Mouse (Mus musculus) MEL (cell line): ENCODE measurements at regions not wholly inside any gene's neighbourhood (a gene's known extent, or its start where the extent isn't known, plus 50 kb on each side); places are given as distances from the start of the nearest gene placed in this dataset.

Experiments used
- CTCF ChIP-seq, 3 experiments: IDR thresholded peaks in 2 of 3; conservative IDR thresholded peaks in 1 of 3; 2 replicates each; pipeline ENCODE4 v1.5.1; 2011 to 2012; ENCODE audit warnings: low read length in 3 of 3, low read depth in 2 of 3, mild to moderate bottlenecking in 2 of 3, improper control_type of control experiment in 1 of 3, inconsistent platforms in 1 of 3, mixed read lengths in 1 of 3, moderate library complexity in 1 of 3; ENCODE audit not compliant: control insufficient read depth in 1 of 3, insufficient read depth in 1 of 3, poor library complexity in 1 of 3, severe bottlenecking in 1 of 3
- EP300 ChIP-seq, 2 experiments: IDR thresholded peaks; 2 replicates each; pipeline ENCODE4 v1.6.1; 2011; ENCODE audit warnings: improper control_type of control experiment in 2 of 2, low read length in 2 of 2, low read depth in 1 of 2, mild to moderate bottlenecking in 1 of 2
- GATA1 ChIP-seq: IDR thresholded peaks from 2 replicates; pipeline ENCODE4 v1.6.1; 2011; ENCODE audit warnings: low read depth, low read length, improper control_type of control experiment
- MXI1 ChIP-seq: IDR thresholded peaks from 2 replicates; pipeline ENCODE4 v1.6.1; 2011; ENCODE audit warnings: mild to moderate bottlenecking, low read depth, low read length, improper control_type of control experiment
- POLR2A ChIP-seq, 2 experiments: IDR thresholded peaks; 2 replicates each; pipeline ENCODE4 v1.6.1; 2011 to 2012; ENCODE audit warnings: low read length in 2 of 2, mild to moderate bottlenecking in 2 of 2, control low read depth in 1 of 2, improper control_type of control experiment in 1 of 2, low read depth in 1 of 2, moderate library complexity in 1 of 2; ENCODE audit not compliant: control insufficient read depth in 1 of 2, insufficient read depth in 1 of 2, poor library complexity in 1 of 2
- POLR2AphosphoS5 ChIP-seq: IDR thresholded peaks from 2 replicates; pipeline ENCODE4 v1.6.1; 2012; ENCODE audit warnings: low read depth, borderline replicate concordance, mild to moderate bottlenecking, inconsistent platforms, low read length, moderate library complexity, mixed read lengths
- TAL1 ChIP-seq: IDR thresholded peaks from 2 replicates; pipeline ENCODE4 v1.6.1; 2012; ENCODE audit warnings: mild to moderate bottlenecking, inconsistent platforms, low read length, moderate library complexity, mixed read lengths
- ZMIZ1 ChIP-seq: IDR thresholded peaks from 2 replicates; pipeline ENCODE4 v1.6.1; 2012; ENCODE audit warnings: low read depth, mild to moderate bottlenecking, inconsistent platforms, low read length, improper control_type of control experiment, moderate library complexity

GRCm38 (mm10) chr17:4796241-4796640 lies 197.9 kb upstream of the Arid1b start:
- TF ChIP-seq POLR2A (IDR thresholded peaks at IDR 0.05; ENCODE audit: control insufficient read depth in 1 of 2, insufficient read depth in 1 of 2, low read depth in 1 of 2, low read length in 2 of 2, poor library complexity in 1 of 2) (no peak), GATA1 (no peak), MXI1 (no peak), POLR2AphosphoS5 (no peak), CTCF (IDR thresholded peaks at IDR 0.05 in 2 of 3, conservative IDR thresholded peaks at IDR 0.05 in 1 of 3; ENCODE audit: control insufficient read depth in 1 of 3, insufficient read depth in 1 of 3, low read depth in 2 of 3, low read length in 3 of 3, poor library complexity in 1 of 3, severe bottlenecking in 1 of 3) (no peak), EP300 (IDR thresholded peaks at IDR 0.05; ENCODE audit: low read depth in 1 of 2, low read length in 2 of 2) (no peak), ZMIZ1 (no peak), TAL1 (no peak)
